Mouse (Mus musculus): ENCODE results near the gene Gm6685. TPM values are rescaled to one million over a fixed set of nuclear protein-coding genes. Genes with fewer than 3 reads are reported as not detected.

Gene Gm6685
- polyA plus RNA-seq, 1 experiment from 2014 or later = 0.28 TPM

Other genes with a start within 250 kb of the Gm6685 start
- 4.5 and 5.6 TPM in 2 replicates for gene Ccdc85a, start 244.5 kb upstream of the Gm6685 start, polyA plus RNA-seq (2016; fragmentation: Nextera tagmentation; extraction: Ambion mirVana)